In genomic region chr11:119199233-119199601, GRCm38 (mm10) we compare ENCODE assay signal across 18 mouse cellular contexts. TPM values are rescaled to one million over a fixed set of nuclear protein-coding genes. Genes with fewer than 3 reads are reported as not detected.
DNase-seq lines count a peak whose midpoint lies in the region; ATAC-seq and TF ChIP-seq lines count a peak whose summit lies in the region.
"Had no signal": no experiment of that assay in that cellular context is flagged by ENCODE, and none has a peak within 500 bp of the region (broad histone marks: within the 10 kb centered on the region; RNA-seq: fewer than 3 reads in every experiment).

No protein-coding gene starts in this region.

- no peak for DNase-seq in cerebellum, adult 2 months
- no peak for DNase-seq in cerebellum, adult 11-12 months
- DNase-seq in hindbrain, embryonic 10.5 days (ENCODE audit: low spot score): no peak
- DNase-seq in adrenal gland, adult (ENCODE audit: inconsistent age in 2 of 2, low spot score in 1 of 2): no peak
- DNase-seq: lung, embryonic 14.5 days had no signal

- TF ChIP-seq CTCF in cerebellum, adult 2 months (IDR thresholded peaks at IDR 0.05; ENCODE audit: borderline replicate concordance, insufficient read depth, low read depth, low read length): no peak

- WGBS in cerebellum, adult 2 months: 21% methylated on average over 4 of the region's 4 CpGs
- WGBS in hindbrain, embryonic 10.5 days: 88% methylated on average over 4 of the region's 4 CpGs
- WGBS in hindbrain, embryonic 12.5 days: 82% methylated on average over 4 of the region's 4 CpGs
- WGBS in forebrain, embryonic 12.5 days: 87% methylated on average over 4 of the region's 4 CpGs
- WGBS in forebrain, embryonic 16.5 days: 86% methylated on average over 4 of the region's 4 CpGs

- no peak for ATAC-seq in hindbrain, embryonic 12.5 days (ENCODE audit: low FRiP score)
- ATAC-seq in forebrain, embryonic 12.5 days (ENCODE audit: low FRiP score): no peak
- ATAC-seq in forebrain, embryonic 16.5 days: 0 out of 2 replicates have a peak, but pooled peaks have one; percentile 5
- ATAC-seq in CD4-positive, CD25-positive, alpha-beta regulatory T cell, adult 4 months: no peak
- ATAC-seq: intestine, postnatal 0 days; Patski had no signal

- no peak for TF ChIP-seq POLR2A in cerebellum, adult 2 months (IDR thresholded peaks at IDR 0.05; ENCODE audit: borderline replicate concordance, insufficient read depth, low read length)

- H3K27me3 ChIP-seq in cerebellum, adult 2 months (ENCODE audit: control insufficient read depth, insufficient read depth, low read length): no peaks in the 10 kb centered on the region
- no peaks in the 10 kb centered on the region for H3K27me3 ChIP-seq in hindbrain, embryonic 10.5 days (ENCODE audit: insufficient read depth, poor library complexity, severe bottlenecking)
- H3K27me3 ChIP-seq in hindbrain, embryonic 12.5 days: no peaks in the 10 kb centered on the region
- no peaks in the 10 kb centered on the region for H3K27me3 ChIP-seq in forebrain, embryonic 12.5 days
- no peaks in the 10 kb centered on the region for H3K27me3 ChIP-seq in forebrain, embryonic 16.5 days (replicated peaks; ENCODE audit: control insufficient read depth, insufficient read depth, low read length)
- H3K27me3 ChIP-seq: embryonic facial prominence, embryonic 12.5 days; limb, embryonic 12.5 days; liver, embryonic 15.5 days; midbrain, embryonic 12.5 days; Patski had no signal

- no peak overlapping the region for H3K9ac ChIP-seq in hindbrain, embryonic 12.5 days
- H3K9ac ChIP-seq in forebrain, embryonic 12.5 days: no peak overlapping the region
- no peak overlapping the region for H3K9ac ChIP-seq in forebrain, embryonic 16.5 days (replicated peaks; ENCODE audit: low read depth, low read length)
- H3K9ac ChIP-seq: embryonic facial prominence, embryonic 12.5 days; limb, embryonic 12.5 days; liver, embryonic 15.5 days; lung, embryonic 14.5 days; midbrain, embryonic 12.5 days had no signal

- no peak overlapping the region for H3K4me3 ChIP-seq in cerebellum, adult 2 months (replicated peaks; ENCODE audit: insufficient read depth, low read depth, low read length)
- H3K4me3 ChIP-seq in hindbrain, embryonic 10.5 days: no peak overlapping the region
- no peak overlapping the region for H3K4me3 ChIP-seq in hindbrain, embryonic 12.5 days
- no peak overlapping the region for H3K4me3 ChIP-seq in forebrain, embryonic 12.5 days (replicated peaks)
- H3K4me3 ChIP-seq in forebrain, embryonic 16.5 days (replicated peaks; ENCODE audit: low read length): no peak overlapping the region
- H3K4me3 ChIP-seq: embryonic facial prominence, embryonic 12.5 days; left cerebral cortex, adult 2 months; limb, embryonic 12.5 days; liver, embryonic 15.5 days; megakaryocyte, embryonic 14.5 days; midbrain, embryonic 12.5 days had no signal

- no peak overlapping the region for H3K4me2 ChIP-seq in hindbrain, embryonic 12.5 days (replicated peaks)
- H3K4me2 ChIP-seq in forebrain, embryonic 12.5 days: no peak overlapping the region
- H3K4me2 ChIP-seq in forebrain, embryonic 16.5 days (ENCODE audit: low read length): peak overlapping the region; percentile 25; the same call in 1 of the 2 replicates
- H3K4me2 ChIP-seq: embryonic facial prominence, embryonic 12.5 days; limb, embryonic 12.5 days; liver, embryonic 15.5 days; lung, embryonic 14.5 days; midbrain, embryonic 12.5 days had no signal

- H3K9me3 ChIP-seq in hindbrain, embryonic 10.5 days: no peaks in the 10 kb centered on the region
- no peaks in the 10 kb centered on the region for H3K9me3 ChIP-seq in hindbrain, embryonic 12.5 days (replicated peaks)
- H3K9me3 ChIP-seq in forebrain, embryonic 12.5 days: no peaks in the 10 kb centered on the region
- H3K9me3 ChIP-seq in forebrain, embryonic 16.5 days (ENCODE audit: control insufficient read depth, low read length): no peaks in the 10 kb centered on the region
- H3K9me3 ChIP-seq: embryonic facial prominence, embryonic 12.5 days; limb, embryonic 12.5 days; liver, embryonic 15.5 days; megakaryocyte, embryonic 14.5 days; midbrain, embryonic 12.5 days had no signal

- peaks cover 81% of the 10 kb centered on the region for H3K36me3 ChIP-seq in hindbrain, embryonic 10.5 days
- peaks cover 22% of the 10 kb centered on the region for H3K36me3 ChIP-seq in hindbrain, embryonic 12.5 days
- peaks cover 34% of the 10 kb centered on the region for H3K36me3 ChIP-seq in forebrain, embryonic 12.5 days (replicated peaks)
- no peaks in the 10 kb centered on the region for H3K36me3 ChIP-seq in forebrain, embryonic 16.5 days (ENCODE audit: control insufficient read depth, insufficient read depth)
- H3K36me3 ChIP-seq: liver, embryonic 15.5 days had no signal

- H3K27ac ChIP-seq in cerebellum, adult 2 months (ENCODE audit: insufficient read depth, low read length): 0 out of 2 replicates have a peak overlapping the region, but pooled peaks have one; percentile 62
- peak overlapping the region; percentile 16; the same call in 1 of the 2 replicates for H3K27ac ChIP-seq in hindbrain, embryonic 10.5 days
- H3K27ac ChIP-seq in hindbrain, embryonic 12.5 days: no peak overlapping the region
- H3K27ac ChIP-seq in forebrain, embryonic 12.5 days: peak overlapping the region; percentile 38; the same call in 1 of the 2 replicates
- H3K27ac ChIP-seq in forebrain, embryonic 16.5 days (ENCODE audit: low read length): peak overlapping the region; percentile 60
- H3K27ac ChIP-seq: embryonic facial prominence, embryonic 12.5 days; left cerebral cortex, adult 2 months; limb, embryonic 12.5 days; liver, embryonic 15.5 days; midbrain, embryonic 12.5 days had no signal

- peaks cover 26% of the 10 kb centered on the region for H3K4me1 ChIP-seq in cerebellum, adult 2 months (ENCODE audit: control insufficient read depth, insufficient read depth, low read length)
- H3K4me1 ChIP-seq in hindbrain, embryonic 10.5 days (replicated peaks): peaks cover 20% of the 10 kb centered on the region; the same call in 1 of the 2 replicates
- no peaks in the 10 kb centered on the region; the same call in 1 of the 2 replicates for H3K4me1 ChIP-seq in hindbrain, embryonic 12.5 days
- H3K4me1 ChIP-seq in forebrain, embryonic 12.5 days: peaks cover 6% of the 10 kb centered on the region; the same call in 1 of the 2 replicates
- H3K4me1 ChIP-seq in forebrain, embryonic 16.5 days (replicated peaks; ENCODE audit: control insufficient read depth, insufficient read depth, low read length): peaks cover 21% of the 10 kb centered on the region
- H3K4me1 ChIP-seq: embryonic facial prominence, embryonic 12.5 days; liver, embryonic 15.5 days; megakaryocyte, embryonic 14.5 days had no signal

RNA-seq across cellular contexts. Expression of gene Tbc1d16, which starts 29.1 kb away (rescaled TPM):
- polyA plus RNA-seq in cerebellum, adult 2 months (2012; rRNA removed): 32.5 and 37.8 TPM in 2 replicates
- 29.5 and 37.9 TPM in 2 replicates for polyA plus RNA-seq in hindbrain, embryonic 10.5 days (2016; fragmentation: Nextera tagmentation; extraction: Ambion mirVana)
- polyA plus RNA-seq in hindbrain, embryonic 12.5 days (2016; fragmentation: Nextera tagmentation; extraction: Ambion mirVana): 34.7 and 36.7 TPM in 2 replicates
- 28.0 and 28.1 TPM in 2 replicates for polyA plus RNA-seq in forebrain, embryonic 12.5 days (2016; fragmentation: Nextera tagmentation; extraction: Ambion mirVana)
- polyA plus RNA-seq in forebrain, embryonic 16.5 days (2015; fragmentation: Nextera tagmentation; extraction: Ambion mirVana): 52.3 and 54.6 TPM in 2 replicates
- polyA plus RNA-seq in CD4-positive, CD25-positive, alpha-beta regulatory T cell, adult 4 months (2017; shearing (Covaris generic)): 1 to 10 TPM in 1 of 2 experiments, under 1 TPM in 1; 0.72 to 1.0 TPM

RNA-seq across cellular contexts. Expression of gene Ccdc40, which starts 29.2 kb away (rescaled TPM):
- polyA plus RNA-seq in cerebellum, adult 2 months (2012; rRNA removed): 1.9 and 2.4 TPM in 2 replicates
- polyA plus RNA-seq in hindbrain, embryonic 10.5 days (2016; fragmentation: Nextera tagmentation; extraction: Ambion mirVana): 20.0 and 21.3 TPM in 2 replicates
- polyA plus RNA-seq in hindbrain, embryonic 12.5 days (2016; fragmentation: Nextera tagmentation; extraction: Ambion mirVana): 19.1 and 20.5 TPM in 2 replicates
- polyA plus RNA-seq in forebrain, embryonic 12.5 days (2016; fragmentation: Nextera tagmentation; extraction: Ambion mirVana): 20.7 TPM in 2 replicates
- 11.5 and 14.1 TPM in 2 replicates for polyA plus RNA-seq in forebrain, embryonic 16.5 days (2015; fragmentation: Nextera tagmentation; extraction: Ambion mirVana)
- polyA plus RNA-seq in CD4-positive, CD25-positive, alpha-beta regulatory T cell, adult 4 months (2017; shearing (Covaris generic)): 1 to 10 TPM; 2.9 to 3.6 TPM
- polyA plus RNA-seq: liver, adult 2 months had no signal

Comparison
In these comparisons a context has a peak if more than half of its experiments do, and no peak if none do; other contexts are left out.
1. RNA of gene Tbc1d16, which starts 29.1 kb away (polyA plus RNA-seq): 52.3 to 54.6 TPM in forebrain, embryonic 16.5 days, 29.5 to 37.9 TPM in hindbrain, embryonic 10.5 days, 34.7 to 36.7 TPM in hindbrain, embryonic 12.5 days, 32.5 to 37.8 TPM in cerebellum, adult 2 months and 28.0 to 28.1 TPM in forebrain, embryonic 12.5 days; 0.72 to 1.0 TPM in CD4-positive, CD25-positive, alpha-beta regulatory T cell, adult 4 months; every median in the first group is over 10 times any median in the second.